Mouse (Mus musculus) hindbrain, embryonic 14.5 days (tissue): ENCODE data around the gene Chad. TPM values are rescaled to one million over a fixed set of nuclear protein-coding genes. Genes with fewer than 3 reads are reported as not detected.
A peak's percentile ranks its signal among the peaks of the same experiment; 100 is the strongest.

Experiments
- ATAC-seq: fragments of 200-750 bp; cut with Nextera tagmentation; 2 replicates; pipeline ENCODE4 v1.8.0; 2017; ENCODE audit warnings: moderate number of reproducible peaks, mild to moderate bottlenecking, moderate TSS enrichment, moderate library complexity; ENCODE audit not compliant: low FRiP score
- DNase-seq: peaks from one replicate; pipeline ENCODE4 v3.0.0-alpha.2; 2015; ENCODE audit warnings: low spot score
- H3K27ac ChIP-seq: fragments of 300-500 bp; sonication (generic); 2 replicates; pipeline ENCODE4 v1.5.1; 2014; ENCODE audit warnings: mild to moderate bottlenecking, moderate library complexity
- H3K27me3 ChIP-seq: fragments of 300-500 bp; sonication (generic); 2 replicates; pipeline ENCODE4 v1.6.1; 2014; ENCODE audit warnings: mild to moderate bottlenecking, low read length, mixed read lengths; ENCODE audit not compliant: control insufficient read depth, insufficient read depth
- H3K36me3 ChIP-seq: fragments of 300-500 bp; sonication (generic); replicated peaks from 2 replicates; pipeline ENCODE4 v1.6.1; 2014; ENCODE audit not compliant: control insufficient read depth, insufficient read depth
- H3K4me1 ChIP-seq: fragments of 300-500 bp; sonication (generic); replicated peaks from 2 replicates; pipeline ENCODE4 v1.6.1; 2014; ENCODE audit warnings: antibody characterized with exemption, low read length, mixed read lengths; ENCODE audit not compliant: control insufficient read depth, insufficient read depth
- H3K4me2 ChIP-seq: fragments of 300-500 bp; sonication (generic); replicated peaks from 2 replicates; pipeline ENCODE4 v1.6.1; 2014; ENCODE audit warnings: mild to moderate bottlenecking, moderate library complexity
- H3K4me3 ChIP-seq: fragments of 300-500 bp; sonication (generic); replicated peaks from 2 replicates; pipeline ENCODE4 v1.5.1; 2014; ENCODE audit warnings: mild to moderate bottlenecking, low read length
- H3K9ac ChIP-seq: fragments of 300-500 bp; sonication (generic); 2 replicates; pipeline ENCODE4 v1.6.1; 2014
- H3K9me3 ChIP-seq: fragments of 300-500 bp; sonication (generic); 2 replicates; pipeline ENCODE4 v1.6.1; 2016; ENCODE audit warnings: low read length; ENCODE audit not compliant: control insufficient read depth
- WGBS: fragments of 180-500 bp; shearing (Covaris S2); extraction: QIAGEN DNeasy Blood & Tissue Kit; methylation state at CpG from one replicate; pipeline ENCODE4 v1.1.7; 2014; 5-methylcytosine and 5-hydroxymethylcytosine counted together
- polyA plus RNA-seq: library from polyadenylated mRNA; unstranded; fragments of >200 nt; fragmentation: Nextera tagmentation; extraction: Ambion mirVana; gene quantifications from 2 replicates; pipeline ENCODE4 v1.2.1, GENCODE M21; 2014

Chad gene
- polyA plus RNA-seq, 1 experiment from 2014 or later, result 0.15 TPM

- no peak overlapping the region for H3K4me2 ChIP-seq
Observed at GRCm38 (mm10) chr11:94543932-94544331, 20.9 kb upstream of the Chad start.

GRCm38 (mm10) chr11:94544422-94544821 lies 20.4 kb upstream of the Chad start:
- Histone ChIP-seq H3K27me3 (no peaks in the 10 kb centered on the region), H3K27ac (no peak overlapping the region), H3K9me3 (no peaks in the 10 kb centered on the region), H3K4me3 (no peak overlapping the region), H3K4me1 (peaks cover 5% of the 10 kb centered on the region), H3K4me2 (peak overlapping the region; percentile 13; the same call in 1 of the 2 replicates), H3K36me3 (peaks cover 6% of the 10 kb centered on the region; the same call in 1 of the 2 replicates), H3K9ac (no peak overlapping the region)
- 45% methylated on average over 18 of the region's 18 CpGs for WGBS
- DNase-seq, result no peak
- no peak for ATAC-seq

More at GRCm38 (mm10) chr11:94543932-94544331, 20.9 kb upstream of the Chad start:
- Histone ChIP-seq H3K4me1 (peaks cover 5% of the 10 kb centered on the region), H3K36me3 (peaks cover 6% of the 10 kb centered on the region; the same call in 1 of the 2 replicates), H3K9ac (no peak overlapping the region), H3K27ac (no peak overlapping the region), H3K9me3 (no peaks in the 10 kb centered on the region), H3K27me3 (no peaks in the 10 kb centered on the region), H3K4me3 (no peak overlapping the region)
- 32% methylated on average over 9 of the region's 9 CpGs for WGBS
- peak; percentile 81 for DNase-seq
- no peak for ATAC-seq

GRCm38 (mm10) chr11:94546381-94546780 lies 18.5 kb upstream of the Chad start:
- 100% methylated on average over 5 of the region's 5 CpGs for WGBS
- Histone ChIP-seq H3K27me3 (no peaks in the 10 kb centered on the region), H3K36me3 (peaks cover 6% of the 10 kb centered on the region; the same call in 1 of the 2 replicates), H3K4me2 (no peak overlapping the region), H3K9me3 (no peaks in the 10 kb centered on the region), H3K4me1 (peaks cover 5% of the 10 kb centered on the region), H3K9ac (no peak overlapping the region), H3K27ac (no peak overlapping the region), H3K4me3 (no peak overlapping the region)
- ATAC-seq (no peak), DNase-seq (no peak)

- WGBS, result 91% methylated on average over 6 of the region's 6 CpGs
Observed at GRCm38 (mm10) chr11:94547271-94547670, 17.6 kb upstream of the Chad start.

GRCm38 (mm10) chr11:94548041-94548784 lies 16.6 kb upstream of the Chad start:
- Histone ChIP-seq H3K9ac (peak overlapping the region; percentile 58), H3K4me2 (peak overlapping the region; percentile 92), H3K27ac (peak overlapping the region; percentile 78), H3K4me3 (peak overlapping the region; percentile 43), H3K4me1 (peaks cover 5% of the 10 kb centered on the region), H3K36me3 (no peaks in the 10 kb centered on the region; the same call in 1 of the 2 replicates), H3K9me3 (no peaks in the 10 kb centered on the region), H3K27me3 (no peaks in the 10 kb centered on the region)
- peak; percentile 31 for ATAC-seq
- peak; percentile 27 for DNase-seq
- WGBS, result 13% methylated on average over 24 of the region's 24 CpGs

More at GRCm38 (mm10) chr11:94547271-94547670, 17.6 kb upstream of the Chad start:
- DNase-seq, result no peak
- ATAC-seq, result no peak
- Histone ChIP-seq H3K27me3 (no peaks in the 10 kb centered on the region), H3K36me3 (peaks cover 1% of the 10 kb centered on the region; the same call in 1 of the 2 replicates), H3K4me3 (no peak overlapping the region), H3K4me2 (no peak overlapping the region), H3K9me3 (no peaks in the 10 kb centered on the region), H3K27ac (no peak overlapping the region), H3K4me1 (peaks cover 5% of the 10 kb centered on the region), H3K9ac (no peak overlapping the region)

GRCm38 (mm10) chr11:94548888-94549690 lies 15.8 kb upstream of the Chad start, which contains the start of gene Rsad1:
Gene Rsad1, minus strand, starts transcription at chr11:94549255.
- Histone ChIP-seq H3K9me3 (no peaks in the 10 kb centered on the region), H3K36me3 (no peaks in the 10 kb centered on the region), H3K4me1 (peaks cover 5% of the 10 kb centered on the region), H3K27me3 (no peaks in the 10 kb centered on the region), H3K4me3 (peak within 1 kb of the TSS; percentile 43), H3K27ac (peak within 1 kb of the TSS; percentile 78), H3K4me2 (peak within 1 kb of the TSS; percentile 92), H3K9ac (peak within 1 kb of the TSS; percentile 58)
- DNase-seq (peak; percentile 95), ATAC-seq (peak; percentile 91)
- 5% methylated on average over 49 of the region's 49 CpGs for WGBS

- Histone ChIP-seq H3K4me1 (peaks cover 5% of the 10 kb centered on the region), H3K9ac (no peak overlapping the region), H3K9me3 (no peaks in the 10 kb centered on the region), H3K4me2 (peak overlapping the region; percentile 92), H3K27me3 (no peaks in the 10 kb centered on the region), H3K36me3 (no peaks in the 10 kb centered on the region), H3K4me3 (no peak overlapping the region), H3K27ac (peak overlapping the region; percentile 78; the same call in 1 of the 2 replicates)
- ATAC-seq, result no peak
- DNase-seq, result no peak
- 78% methylated on average over 10 of the region's 10 CpGs for WGBS
Observed at GRCm38 (mm10) chr11:94549691-94550441, 15.0 kb upstream of the Chad start.

GRCm38 (mm10) chr11:94550442-94550744 lies 14.5 kb upstream of the Chad start:
- no peaks in the 10 kb centered on the region for H3K9me3 ChIP-seq
- no peaks in the 10 kb centered on the region for H3K27me3 ChIP-seq
- H3K4me1 ChIP-seq, result peaks cover 5% of the 10 kb centered on the region
- H3K9ac ChIP-seq, result no peak overlapping the region
- H3K4me3 ChIP-seq, result no peak overlapping the region
- H3K4me2 ChIP-seq, result no peak overlapping the region
- no peak for DNase-seq
- no peak for ATAC-seq
- no peaks in the 10 kb centered on the region for H3K36me3 ChIP-seq
- H3K27ac ChIP-seq, result no peak overlapping the region
- WGBS, result 87% methylated on average over 5 of the region's 5 CpGs

- DNase-seq (no peak), ATAC-seq (no peak)
- no peaks in the 10 kb centered on the region for H3K36me3 ChIP-seq
- H3K4me1 ChIP-seq, result no peaks in the 10 kb centered on the region
- H3K27me3 ChIP-seq, result 0 out of 2 replicates have a peak, but pooled peaks cover 3% of the 10 kb centered on the region
- H3K27ac ChIP-seq, result no peak overlapping the region
- H3K4me2 ChIP-seq, result no peak overlapping the region
- H3K9me3 ChIP-seq, result no peaks in the 10 kb centered on the region
- no peak overlapping the region for H3K9ac ChIP-seq
- WGBS, result 75% methylated on average over 3 of the region's 3 CpGs
- H3K4me3 ChIP-seq, result no peak overlapping the region
Observed at GRCm38 (mm10) chr11:94558226-94558625, 6.6 kb upstream of the Chad start.
